ENCODE assay signal across 10 mouse cellular contexts in the genomic region with DNA sequence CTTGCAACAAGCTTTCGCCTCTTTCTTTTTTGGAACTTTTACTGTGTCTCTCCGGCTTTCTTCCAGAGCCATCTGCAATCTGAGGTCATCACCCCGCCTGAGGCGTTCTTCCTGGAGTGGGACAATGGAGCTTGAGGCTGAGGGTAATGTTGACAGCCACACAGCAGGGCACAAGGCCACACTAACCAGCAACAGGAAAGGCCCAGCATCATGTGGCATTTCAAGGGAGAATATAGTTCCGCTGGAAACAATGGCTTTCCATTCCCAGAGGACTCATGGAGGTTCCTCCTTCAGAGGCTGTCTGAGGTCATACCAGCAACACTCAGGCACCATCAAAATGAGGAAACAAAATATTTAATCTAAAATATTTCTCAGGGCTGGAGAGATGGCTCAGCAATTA. TPM values are rescaled to one million over a fixed set of nuclear protein-coding genes. Genes with fewer than 3 reads are reported as not detected.
DNase-seq lines count a peak whose midpoint lies in the region; ATAC-seq and TF ChIP-seq lines count a peak whose summit lies in the region.
"Had no signal": no experiment of that assay in that cellular context is flagged by ENCODE, and none has a peak within 500 bp of the region (broad histone marks: within the 10 kb centered on the region; RNA-seq: fewer than 3 reads in every experiment).

No protein-coding gene starts in this region.

- H3K4me2 ChIP-seq in liver, postnatal 0 days (ENCODE audit: low read depth, low read length): no peak overlapping the region
- no peak overlapping the region for H3K4me2 ChIP-seq in kidney, embryonic 15.5 days
- H3K4me2 ChIP-seq: hindbrain, embryonic 13.5 days; liver, embryonic 15.5 days had no signal

- no peaks in the 10 kb centered on the region for H3K9me3 ChIP-seq in liver, postnatal 0 days (ENCODE audit: low read length)
- no peaks in the 10 kb centered on the region for H3K9me3 ChIP-seq in embryonic facial prominence, embryonic 10.5 days
- H3K9me3 ChIP-seq in kidney, embryonic 15.5 days (replicated peaks): no peaks in the 10 kb centered on the region
- H3K9me3 ChIP-seq: hindbrain, embryonic 13.5 days; liver, embryonic 15.5 days had no signal

- no peak for DNase-seq in liver, postnatal 0 days
- no peak for DNase-seq in liver
- peak; percentile 21 for DNase-seq in embryonic facial prominence, embryonic 10.5 days (ENCODE audit: low spot score)
- peak; percentile 47 for DNase-seq in skeletal muscle tissue, adult 2 months (ENCODE audit: low read depth, low spot score)
- DNase-seq in thymus, postnatal 14 days: no peak
- DNase-seq in cerebellum, adult 9-11 months: no peak
- no peak for DNase-seq in urinary bladder, postnatal 25 days (ENCODE audit: low spot score)

- ATAC-seq in liver, postnatal 0 days: peak; percentile 32
- ATAC-seq in kidney, embryonic 15.5 days (replicated peaks; ENCODE audit: low FRiP score): no peak; the same call in 1 of the 2 replicates

- no peak overlapping the region for H3K4me3 ChIP-seq in liver, postnatal 0 days (ENCODE audit: low read depth, low read length)
- no peak overlapping the region for H3K4me3 ChIP-seq in embryonic facial prominence, embryonic 10.5 days
- H3K4me3 ChIP-seq in kidney, embryonic 15.5 days (replicated peaks): no peak overlapping the region
- H3K4me3 ChIP-seq: hindbrain, embryonic 13.5 days; liver, embryonic 15.5 days had no signal

- H3K36me3 ChIP-seq in liver, postnatal 0 days (replicated peaks; ENCODE audit: insufficient read depth, low read length): no peaks in the 10 kb centered on the region
- H3K36me3 ChIP-seq in embryonic facial prominence, embryonic 10.5 days (replicated peaks): peaks cover 49% of the 10 kb centered on the region
- H3K36me3 ChIP-seq in kidney, embryonic 15.5 days: peaks cover 29% of the 10 kb centered on the region
- H3K36me3 ChIP-seq: liver, embryonic 15.5 days had no signal

- TF ChIP-seq EP300 in liver, postnatal 0 days (IDR thresholded peaks at IDR 0.05; ENCODE audit: low read depth): 0 out of 2 replicates have a peak, but pooled peaks have one; percentile 12

- TF ChIP-seq CTCF in liver, postnatal 0 days (IDR thresholded peaks at IDR 0.05; ENCODE audit: low read depth): no peak

- H3K4me1 ChIP-seq in liver, postnatal 0 days (ENCODE audit: insufficient read depth): no peaks in the 10 kb centered on the region
- H3K4me1 ChIP-seq in embryonic facial prominence, embryonic 10.5 days: peaks cover 15% of the 10 kb centered on the region
- peaks cover 15% of the 10 kb centered on the region; the same call in 1 of the 2 replicates for H3K4me1 ChIP-seq in kidney, embryonic 15.5 days
- H3K4me1 ChIP-seq: liver, embryonic 15.5 days had no signal

- no peaks in the 10 kb centered on the region for H3K27me3 ChIP-seq in liver, postnatal 0 days (ENCODE audit: insufficient read depth, low read length)
- no peaks in the 10 kb centered on the region for H3K27me3 ChIP-seq in embryonic facial prominence, embryonic 10.5 days (replicated peaks; ENCODE audit: low read depth, poor library complexity, severe bottlenecking)
- no peaks in the 10 kb centered on the region for H3K27me3 ChIP-seq in kidney, embryonic 15.5 days
- H3K27me3 ChIP-seq: hindbrain, embryonic 13.5 days; liver, embryonic 15.5 days had no signal

- no peak overlapping the region for H3K9ac ChIP-seq in liver, postnatal 0 days (replicated peaks)
- no peak overlapping the region for H3K9ac ChIP-seq in kidney, embryonic 15.5 days
- H3K9ac ChIP-seq: hindbrain, embryonic 13.5 days; liver, embryonic 15.5 days had no signal

- 60% methylated on average over 5 of the region's 5 CpGs for WGBS in liver, postnatal 0 days (ENCODE audit: insufficient replicate concordance)
- WGBS in embryonic facial prominence, embryonic 10.5 days: 61% methylated on average over 5 of the region's 5 CpGs
- 72% methylated on average over 5 of the region's 5 CpGs for WGBS in kidney, embryonic 15.5 days

- H3K27ac ChIP-seq in liver, postnatal 0 days (ENCODE audit: low read depth): no peak overlapping the region
- H3K27ac ChIP-seq in embryonic facial prominence, embryonic 10.5 days (replicated peaks): no peak overlapping the region
- H3K27ac ChIP-seq in kidney, embryonic 15.5 days: peak overlapping the region; percentile 24; the same call in 1 of the 2 replicates
- H3K27ac ChIP-seq: hindbrain, embryonic 13.5 days; liver, embryonic 15.5 days had no signal

RNA-seq across cellular contexts. Expression of a gene that starts 28.6 kb away (rescaled TPM):
- polyA plus RNA-seq in liver, postnatal 0 days (2015; fragmentation: Nextera tagmentation; extraction: Ambion mirVana): 1.4 and 1.6 TPM in 2 replicates
- polyA plus RNA-seq in embryonic facial prominence, embryonic 10.5 days (2016; fragmentation: Nextera tagmentation; extraction: Ambion mirVana): 44.4 and 49.7 TPM in 2 replicates
- 42.6 and 45.2 TPM in 2 replicates for polyA plus RNA-seq in kidney, embryonic 15.5 days (2015; fragmentation: Nextera tagmentation; extraction: Ambion mirVana)

RNA-seq across cellular contexts. Expression of a gene that starts 39.4 kb away (rescaled TPM):
- 4.8 and 5.6 TPM in 2 replicates for polyA plus RNA-seq in liver, postnatal 0 days (2015; fragmentation: Nextera tagmentation; extraction: Ambion mirVana)
- polyA plus RNA-seq in embryonic facial prominence, embryonic 10.5 days (2016; fragmentation: Nextera tagmentation; extraction: Ambion mirVana): 97.4 and 103 TPM in 2 replicates
- polyA plus RNA-seq in kidney, embryonic 15.5 days (2015; fragmentation: Nextera tagmentation; extraction: Ambion mirVana): 54.1 and 63.6 TPM in 2 replicates

RNA-seq across cellular contexts. Expression of a gene that starts 45.9 kb away (rescaled TPM):
- polyA plus RNA-seq in liver, postnatal 0 days (2015; fragmentation: Nextera tagmentation; extraction: Ambion mirVana): 3.1 and 3.7 TPM in 2 replicates
- polyA plus RNA-seq in embryonic facial prominence, embryonic 10.5 days (2016; fragmentation: Nextera tagmentation; extraction: Ambion mirVana): 24.7 and 25.4 TPM in 2 replicates
- 22.1 and 25.5 TPM in 2 replicates for polyA plus RNA-seq in kidney, embryonic 15.5 days (2015; fragmentation: Nextera tagmentation; extraction: Ambion mirVana)

RNA-seq across cellular contexts. Expression of a gene that starts 48.3 kb away (rescaled TPM):
- 4.9 TPM in 2 replicates for polyA plus RNA-seq in liver, postnatal 0 days (2015; fragmentation: Nextera tagmentation; extraction: Ambion mirVana)
- polyA plus RNA-seq in embryonic facial prominence, embryonic 10.5 days (2016; fragmentation: Nextera tagmentation; extraction: Ambion mirVana): 119 and 163 TPM in 2 replicates
- 141 and 161 TPM in 2 replicates for polyA plus RNA-seq in kidney, embryonic 15.5 days (2015; fragmentation: Nextera tagmentation; extraction: Ambion mirVana)

Comparison
In these comparisons a context has a peak if more than half of its experiments do, and no peak if none do; other contexts are left out.
1. DNase-seq: peak in embryonic facial prominence, embryonic 10.5 days (single experiment) and skeletal muscle tissue, adult 2 months (single experiment); none in liver, postnatal 0 days (single experiment), liver (single experiment), thymus, postnatal 14 days (single experiment), cerebellum, adult 9-11 months (single experiment) and urinary bladder, postnatal 25 days (single experiment).
2. RNA of a gene that starts 28.6 kb away (polyA plus RNA-seq): 42.6 to 45.2 TPM in kidney, embryonic 15.5 days and 44.4 to 49.7 TPM in embryonic facial prominence, embryonic 10.5 days; 1.4 to 1.6 TPM in liver, postnatal 0 days; every median in the first group is over 10 times any median in the second.